Mouse (Mus musculus) hindbrain, embryonic 13.5 days (tissue): ENCODE data around the gene Atp2b2. TPM values are rescaled to one million over a fixed set of nuclear protein-coding genes. Genes with fewer than 3 reads are reported as not detected.

ENCODE experiments used
- ATAC-seq: fragments of 200-750 bp; cut with Nextera tagmentation; 2 replicates; pipeline ENCODE4 v1.8.0; 2017; ENCODE audit warnings: moderate TSS enrichment; ENCODE audit not compliant: low FRiP score
- H3K27ac ChIP-seq: fragments of 300-500 bp; sonication (generic); 2 replicates; pipeline ENCODE4 v1.5.1; 2015; ENCODE audit warnings: inconsistent platforms, mild to moderate bottlenecking, moderate library complexity
- H3K27me3 ChIP-seq: fragments of 300-500 bp; sonication (generic); 2 replicates; pipeline ENCODE4 v1.6.1; 2015; ENCODE audit warnings: mild to moderate bottlenecking, inconsistent platforms
- H3K36me3 ChIP-seq: fragments of 300-500 bp; sonication (generic); 2 replicates; pipeline ENCODE4 v1.6.1; 2015; ENCODE audit warnings: mild to moderate bottlenecking, inconsistent platforms
- H3K4me1 ChIP-seq: fragments of 300-500 bp; sonication (generic); replicated peaks from 2 replicates; pipeline ENCODE4 v1.6.1; 2015; ENCODE audit warnings: inconsistent platforms
- H3K4me2 ChIP-seq: fragments of 300-500 bp; sonication (generic); 2 replicates; pipeline ENCODE4 v1.6.1; 2015; ENCODE audit warnings: inconsistent platforms, mild to moderate bottlenecking, moderate library complexity
- H3K4me3 ChIP-seq: fragments of 300-500 bp; sonication (generic); 2 replicates; pipeline ENCODE4 v1.5.1; 2015; ENCODE audit warnings: mild to moderate bottlenecking, inconsistent platforms
- H3K9ac ChIP-seq: fragments of 300-500 bp; sonication (generic); 2 replicates; pipeline ENCODE4 v1.6.1; 2015; ENCODE audit warnings: mild to moderate bottlenecking, inconsistent platforms
- H3K9me3 ChIP-seq: fragments of 300-500 bp; sonication (generic); 2 replicates; pipeline ENCODE4 v1.6.1; 2016; ENCODE audit warnings: inconsistent platforms
- WGBS: fragments of 180-500 bp; shearing (Covaris S2); methylation state at CpG from one replicate; pipeline ENCODE4 v1.1.7; 2015; 5-methylcytosine and 5-hydroxymethylcytosine counted together
- polyA plus RNA-seq: library from polyadenylated mRNA; unstranded; fragments of >200 nt; fragmentation: Nextera tagmentation; extraction: Ambion mirVana; gene quantifications from 2 replicates; pipeline ENCODE4 v1.2.1, GENCODE M21; 2015

Atp2b2 gene
- polyA plus RNA-seq, 1 experiment from 2014 or later = 24.6 TPM

DNA sequence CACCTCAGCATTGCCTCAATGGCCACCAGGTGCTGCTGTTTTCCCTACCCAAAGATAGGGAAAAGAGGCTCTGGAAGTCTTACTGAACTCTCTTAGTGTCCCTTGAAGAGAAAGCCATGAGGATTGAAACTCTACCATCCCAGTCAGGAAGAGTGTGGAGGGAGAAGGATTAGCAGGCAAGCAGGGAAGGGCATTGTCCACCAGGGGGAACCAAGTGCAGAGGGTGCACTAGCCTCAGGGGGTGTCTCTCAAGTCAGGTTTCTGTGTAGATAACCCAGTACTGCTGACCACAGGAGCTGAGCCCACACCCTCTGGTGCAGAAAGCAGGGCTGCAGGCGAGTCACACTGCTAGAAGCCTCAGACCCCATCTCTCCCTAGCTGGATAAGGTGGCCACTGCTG lies 203.9 kb downstream of the Atp2b2 start:
- H3K9ac ChIP-seq = no peak overlapping the region
- WGBS = 33% methylated on average over 1 of the region's 1 CpGs
- no peaks in the 10 kb centered on the region for H3K9me3 ChIP-seq
- no peak for ATAC-seq
- H3K27ac ChIP-seq = no peak overlapping the region
- H3K4me3 ChIP-seq = no peak overlapping the region
- H3K36me3 ChIP-seq = peaks cover 27% of the 10 kb centered on the region
- no peaks in the 10 kb centered on the region for H3K27me3 ChIP-seq
- H3K4me2 ChIP-seq = no peak overlapping the region
- 0 out of 2 replicates have a peak, but pooled peaks cover 9% of the 10 kb centered on the region for H3K4me1 ChIP-seq

DNA sequence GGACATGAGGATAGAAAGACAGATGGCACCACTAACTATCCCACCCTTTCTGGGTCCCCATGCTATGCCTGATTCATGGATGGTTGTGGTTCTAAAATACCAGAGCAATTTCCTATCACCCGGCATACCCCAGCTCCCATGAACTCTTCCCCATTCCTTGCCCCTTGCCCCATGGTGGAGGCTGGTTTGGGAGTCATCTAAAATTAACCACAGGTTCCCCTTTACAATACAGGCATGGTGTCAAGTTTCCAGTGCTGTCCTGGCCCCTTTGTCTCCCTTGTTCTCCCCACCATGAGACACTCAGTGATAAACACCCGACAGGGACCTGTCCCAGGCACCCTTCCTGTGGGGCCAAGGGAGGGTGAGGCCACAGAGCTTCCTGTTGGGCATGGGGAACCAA lies 204.7 kb downstream of the Atp2b2 start:
- H3K4me2 ChIP-seq = no peak overlapping the region
- H3K36me3 ChIP-seq = peaks cover 27% of the 10 kb centered on the region
- 52% methylated on average over 2 of the region's 2 CpGs for WGBS
- no peaks in the 10 kb centered on the region for H3K27me3 ChIP-seq
- ATAC-seq = no peak
- H3K9me3 ChIP-seq = no peaks in the 10 kb centered on the region
- H3K27ac ChIP-seq = no peak overlapping the region
- no peak overlapping the region for H3K4me3 ChIP-seq
- H3K9ac ChIP-seq = no peak overlapping the region
- H3K4me1 ChIP-seq = 0 out of 2 replicates have a peak, but pooled peaks cover 4% of the 10 kb centered on the region

DNA sequence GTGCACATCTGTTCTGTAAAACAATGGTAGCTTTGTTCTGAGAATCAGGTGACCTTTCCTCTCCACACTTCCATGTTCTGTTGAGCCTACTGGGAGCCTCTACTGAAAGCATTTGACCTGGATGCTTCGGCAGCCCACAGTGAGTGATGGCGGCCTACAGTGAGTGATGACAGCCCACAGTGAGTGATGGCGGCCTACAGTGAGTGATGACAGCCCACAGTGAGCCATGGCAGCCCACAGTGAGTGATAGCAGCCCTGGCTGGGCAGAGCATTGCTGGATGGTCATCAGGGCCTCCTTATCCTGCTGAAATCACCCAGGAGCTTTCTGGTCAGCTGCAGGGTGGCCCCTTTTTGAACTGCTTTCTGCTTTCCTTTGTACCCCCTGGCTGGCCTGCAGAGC lies 205.9 kb downstream of the Atp2b2 start:
- H3K27me3 ChIP-seq = no peaks in the 10 kb centered on the region
- 59% methylated on average over 3 of the region's 3 CpGs for WGBS

DNA sequence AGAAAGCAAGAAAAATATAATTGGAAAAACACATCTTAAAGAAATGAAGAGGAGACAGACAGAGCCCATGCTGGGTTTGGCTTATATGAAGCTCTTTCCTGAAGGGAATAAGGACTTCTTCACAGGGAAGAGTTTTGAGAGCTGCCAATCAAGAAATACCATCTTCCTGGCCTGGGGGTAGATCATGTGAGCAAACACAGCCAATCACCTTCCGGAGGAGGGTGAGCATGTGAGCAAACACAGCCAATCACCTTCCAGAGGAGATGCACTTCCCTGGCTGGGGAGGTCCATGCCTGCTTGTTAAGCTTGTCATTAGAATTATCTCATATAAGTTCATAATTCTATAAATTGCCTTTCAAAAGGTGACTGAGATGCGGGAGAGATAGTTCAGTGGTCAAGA lies 211.9 kb downstream of the Atp2b2 start:
- no peaks in the 10 kb centered on the region for H3K27me3 ChIP-seq
- WGBS = 91% methylated on average over 2 of the region's 2 CpGs
- peaks cover 15% of the 10 kb centered on the region for H3K4me1 ChIP-seq
- no peak overlapping the region for H3K4me2 ChIP-seq
- H3K9ac ChIP-seq = no peak overlapping the region
- no peak overlapping the region for H3K27ac ChIP-seq
- H3K9me3 ChIP-seq = no peaks in the 10 kb centered on the region
- H3K36me3 ChIP-seq = no peaks in the 10 kb centered on the region
- no peak overlapping the region for H3K4me3 ChIP-seq
- no peak for ATAC-seq

More for the DNA sequence above, 205.9 kb downstream of the Atp2b2 start:
- Histone ChIP-seq H3K36me3 (peaks cover 18% of the 10 kb centered on the region), H3K4me1 (0 out of 2 replicates have a peak, but pooled peaks cover 4% of the 10 kb centered on the region), H3K4me3 (no peak overlapping the region), H3K27ac (no peak overlapping the region), H3K9me3 (no peaks in the 10 kb centered on the region), H3K9ac (no peak overlapping the region), H3K4me2 (no peak overlapping the region)
- no peak for ATAC-seq

DNA sequence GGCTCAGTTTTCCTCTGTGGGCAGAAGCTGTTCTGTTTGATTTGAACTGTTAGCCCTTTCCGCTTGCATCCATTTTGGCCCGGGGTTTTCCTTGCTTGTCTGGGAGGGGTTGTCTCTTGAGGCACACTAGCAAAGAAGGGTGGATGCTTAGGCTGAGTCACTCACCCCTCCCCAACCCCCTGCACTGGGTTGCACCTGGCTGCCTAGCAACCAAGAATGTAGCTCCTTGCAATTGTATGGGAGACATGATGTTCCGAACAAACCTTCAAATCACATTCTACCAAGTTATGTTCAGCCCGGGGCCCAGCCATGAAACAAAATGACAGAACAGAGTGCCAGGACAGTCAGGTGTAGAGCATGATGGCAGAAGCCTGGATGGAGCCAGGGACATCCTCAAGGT lies 215.1 kb downstream of the Atp2b2 start:
- H3K27ac ChIP-seq = no peak overlapping the region
- 83% methylated on average over 4 of the region's 4 CpGs for WGBS
- no peaks in the 10 kb centered on the region for H3K27me3 ChIP-seq
- ATAC-seq = no peak
- H3K9ac ChIP-seq = peak overlapping the region; percentile 19; the same call in 1 of the 2 replicates
- H3K4me2 ChIP-seq = no peak overlapping the region
- H3K9me3 ChIP-seq = no peaks in the 10 kb centered on the region
- peaks cover 15% of the 10 kb centered on the region for H3K4me1 ChIP-seq
- H3K4me3 ChIP-seq = no peak overlapping the region
- H3K36me3 ChIP-seq = no peaks in the 10 kb centered on the region

DNA sequence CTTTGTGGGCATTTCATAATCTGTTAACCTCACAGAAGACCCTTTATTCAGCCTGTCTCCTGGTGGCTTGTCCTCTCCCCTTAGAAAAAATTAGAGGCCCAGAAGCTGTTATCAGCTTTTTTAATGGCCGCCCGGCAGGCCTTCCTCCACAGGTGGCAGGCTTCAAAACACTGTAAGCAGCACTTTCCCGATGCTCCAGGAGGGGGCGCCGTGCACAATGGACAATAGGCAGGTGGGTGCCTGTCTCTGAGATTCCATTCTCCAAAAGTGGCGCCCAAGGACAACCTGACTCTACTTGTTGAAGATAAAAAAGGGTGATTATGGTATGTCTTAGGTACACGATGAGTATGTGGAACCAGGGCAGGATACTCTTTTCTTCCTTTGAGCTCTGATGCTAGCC lies 220.0 kb downstream of the Atp2b2 start:
- Histone ChIP-seq H3K36me3 (0 out of 2 replicates have a peak, but pooled peaks cover 4% of the 10 kb centered on the region), H3K4me3 (no peak overlapping the region), H3K9me3 (no peaks in the 10 kb centered on the region), H3K27me3 (no peaks in the 10 kb centered on the region), H3K9ac (no peak overlapping the region), H3K4me2 (no peak overlapping the region), H3K4me1 (peaks cover 12% of the 10 kb centered on the region), H3K27ac (no peak overlapping the region)
- WGBS = 43% methylated on average over 7 of the region's 7 CpGs
- no peak for ATAC-seq

DNA sequence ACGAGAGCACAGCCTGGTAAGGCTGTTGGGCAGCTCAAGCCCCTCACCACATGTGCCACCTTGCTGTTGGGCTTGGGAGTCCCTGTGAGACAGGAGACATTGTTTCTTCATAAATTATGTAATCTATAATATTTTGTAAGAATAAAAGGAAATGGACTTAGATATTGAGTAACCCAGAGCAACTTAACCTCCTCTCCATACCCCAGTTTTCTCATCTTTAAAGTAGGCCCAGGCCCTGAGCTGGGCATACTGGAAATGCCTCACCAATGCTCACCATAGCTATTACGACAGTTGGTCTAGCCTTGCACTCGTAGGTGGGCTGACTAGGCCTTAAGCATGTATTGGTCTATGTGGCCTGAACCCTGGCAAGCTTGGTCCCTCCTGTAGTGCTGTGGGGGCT lies 225.7 kb downstream of the Atp2b2 start:
- Histone ChIP-seq H3K4me1 (no peaks in the 10 kb centered on the region), H3K9me3 (no peaks in the 10 kb centered on the region), H3K27ac (no peak overlapping the region), H3K27me3 (no peaks in the 10 kb centered on the region), H3K4me3 (no peak overlapping the region), H3K4me2 (no peak overlapping the region), H3K36me3 (peaks cover 41% of the 10 kb centered on the region), H3K9ac (no peak overlapping the region)
- WGBS = 92% methylated on average over 3 of the region's 3 CpGs
- no peak for ATAC-seq

DNA sequence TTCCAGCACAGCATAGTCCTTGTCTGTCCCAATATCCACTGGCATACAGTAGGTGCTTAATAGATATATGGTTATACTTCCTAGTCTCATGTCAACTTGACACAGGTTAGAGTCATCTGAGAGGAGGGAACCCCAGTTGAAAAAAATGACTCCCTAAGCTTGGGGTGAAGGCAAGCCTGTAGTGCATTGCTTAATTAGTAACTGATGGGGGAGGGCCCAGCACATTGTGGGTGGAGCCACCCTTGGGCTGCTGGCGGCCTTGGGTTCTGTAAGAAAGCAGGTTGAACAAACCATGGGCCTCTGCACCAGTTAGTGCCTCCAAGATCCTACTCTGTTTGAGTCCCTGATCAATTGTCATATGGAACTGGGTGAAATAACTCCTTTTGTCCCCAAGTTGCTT lies 231.0 kb downstream of the Atp2b2 start:
- WGBS = 64% methylated on average over 1 of the region's 1 CpGs
- ATAC-seq = no peak
- no peak overlapping the region for H3K27ac ChIP-seq
- H3K36me3 ChIP-seq = peaks cover 79% of the 10 kb centered on the region
- H3K4me1 ChIP-seq = no peaks in the 10 kb centered on the region
- H3K4me3 ChIP-seq = no peak overlapping the region
- H3K27me3 ChIP-seq = no peaks in the 10 kb centered on the region
- no peak overlapping the region for H3K4me2 ChIP-seq
- 0 out of 2 replicates have a peak, but pooled peaks cover 2% of the 10 kb centered on the region for H3K9me3 ChIP-seq
- no peak overlapping the region for H3K9ac ChIP-seq

DNA sequence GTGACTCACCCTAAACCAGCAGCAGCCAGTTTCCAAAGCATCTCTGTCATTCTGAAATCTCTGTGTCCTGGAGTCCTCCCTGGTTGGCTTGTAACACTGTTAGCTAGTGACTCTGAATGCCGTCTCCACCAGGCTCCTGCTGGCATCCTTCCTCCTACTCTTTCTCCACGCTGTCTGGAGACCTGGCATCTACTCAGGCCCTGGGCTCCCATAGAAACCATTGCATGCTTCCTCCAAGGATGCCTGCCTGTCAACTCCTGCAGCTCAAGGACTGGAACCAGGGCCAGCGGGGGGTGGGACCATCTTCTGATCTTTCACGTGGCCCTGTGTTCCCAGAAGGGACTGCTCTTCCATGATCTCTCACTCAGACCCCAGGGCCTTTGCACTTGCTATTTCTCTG lies 231.7 kb downstream of the Atp2b2 start:
- Histone ChIP-seq H3K36me3 (peaks cover 83% of the 10 kb centered on the region), H3K27me3 (no peaks in the 10 kb centered on the region), H3K4me2 (no peak overlapping the region), H3K27ac (no peak overlapping the region), H3K9ac (no peak overlapping the region), H3K4me3 (no peak overlapping the region), H3K9me3 (peaks cover 4% of the 10 kb centered on the region; the same call in 1 of the 2 replicates), H3K4me1 (no peaks in the 10 kb centered on the region)
- ATAC-seq = no peak
- 77% methylated on average over 4 of the region's 4 CpGs for WGBS

DNA sequence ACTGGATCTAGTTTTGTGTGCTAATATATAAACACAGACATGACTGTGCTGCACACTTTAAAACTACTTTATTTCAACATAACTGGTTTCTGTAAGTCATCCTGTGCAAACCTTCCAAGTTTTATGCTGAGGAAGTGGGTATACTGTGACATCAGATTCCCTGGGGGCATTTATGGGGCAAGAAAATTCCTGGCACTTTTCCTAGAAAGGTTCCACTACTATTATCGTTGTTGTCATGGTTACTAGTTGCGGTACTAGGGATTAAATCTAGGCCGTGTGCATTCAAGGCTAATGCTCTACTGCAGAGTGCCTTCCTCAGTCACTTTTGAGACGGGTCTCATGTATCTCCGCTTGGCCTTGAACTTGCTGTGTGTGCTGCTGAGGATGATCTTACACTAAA lies 236.2 kb downstream of the Atp2b2 start:
- Histone ChIP-seq H3K9me3 (peaks cover 14% of the 10 kb centered on the region), H3K4me3 (no peak overlapping the region), H3K9ac (no peak overlapping the region), H3K36me3 (peaks cover 88% of the 10 kb centered on the region), H3K27ac (no peak overlapping the region), H3K4me2 (no peak overlapping the region), H3K4me1 (no peaks in the 10 kb centered on the region), H3K27me3 (no peaks in the 10 kb centered on the region)
- 84% methylated on average over 5 of the region's 5 CpGs for WGBS
- ATAC-seq = no peak

DNA sequence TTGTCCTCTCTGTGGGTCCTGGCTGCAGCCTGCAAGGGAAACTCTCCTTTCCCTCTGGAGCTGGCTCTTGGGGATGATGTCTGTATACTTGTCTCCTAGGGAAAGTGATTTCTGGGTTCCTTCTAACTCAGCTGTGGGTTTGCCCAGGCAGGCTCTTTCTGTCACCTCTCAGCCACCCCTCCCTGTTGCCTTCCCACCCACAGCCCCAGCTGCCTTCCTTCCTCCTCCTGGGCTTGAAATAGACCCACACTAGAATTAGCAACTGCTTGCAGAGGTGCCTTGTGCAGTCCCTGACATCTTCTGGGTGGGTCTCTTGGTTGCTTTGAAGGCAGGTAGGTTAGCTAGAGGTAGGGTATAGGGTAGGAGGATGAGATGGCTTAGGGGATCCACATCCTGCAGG lies 241.2 kb downstream of the Atp2b2 start:
- Histone ChIP-seq H3K4me3 (no peak overlapping the region), H3K27me3 (0 out of 2 replicates have a peak, but pooled peaks cover 5% of the 10 kb centered on the region)

DNA sequence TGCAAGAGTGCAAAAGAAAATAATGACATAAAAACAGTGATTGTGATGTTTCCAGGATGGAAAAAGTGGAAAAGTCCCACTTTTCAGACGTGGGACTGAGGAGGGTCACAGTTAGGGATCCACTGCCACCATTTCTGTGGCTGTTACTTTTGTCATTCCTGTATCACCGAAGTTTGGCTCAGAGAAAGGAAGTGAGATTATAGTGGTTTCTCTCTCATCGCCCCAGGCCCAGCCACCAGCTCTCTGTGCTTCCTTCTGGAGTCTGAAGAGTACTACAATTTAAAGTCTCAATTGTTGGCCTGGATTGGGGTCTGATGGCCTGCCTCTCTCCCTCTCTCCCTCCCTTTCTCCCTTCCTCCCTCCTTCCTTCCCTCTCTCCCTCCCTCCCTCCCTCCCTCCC lies 242.5 kb downstream of the Atp2b2 start:
- 89% methylated on average over 3 of the region's 3 CpGs for WGBS
- no peak overlapping the region for H3K9ac ChIP-seq
- H3K27me3 ChIP-seq = 0 out of 2 replicates have a peak, but pooled peaks cover 5% of the 10 kb centered on the region
- H3K4me3 ChIP-seq = no peak overlapping the region
- H3K36me3 ChIP-seq = peaks cover 44% of the 10 kb centered on the region
- peak overlapping the region; percentile 25; the same call in 1 of the 2 replicates for H3K27ac ChIP-seq
- H3K9me3 ChIP-seq = peaks cover 2% of the 10 kb centered on the region; the same call in 1 of the 2 replicates
- peaks cover 33% of the 10 kb centered on the region for H3K4me1 ChIP-seq
- no peak for ATAC-seq
- no peak overlapping the region for H3K4me2 ChIP-seq

More for the DNA sequence above, 241.2 kb downstream of the Atp2b2 start:
- H3K4me2 ChIP-seq = no peak overlapping the region
- H3K9ac ChIP-seq = no peak overlapping the region
- peaks cover 19% of the 10 kb centered on the region for H3K4me1 ChIP-seq
- ATAC-seq = no peak
- H3K27ac ChIP-seq = no peak overlapping the region
- peaks cover 12% of the 10 kb centered on the region for H3K9me3 ChIP-seq
- peaks cover 53% of the 10 kb centered on the region for H3K36me3 ChIP-seq

DNA sequence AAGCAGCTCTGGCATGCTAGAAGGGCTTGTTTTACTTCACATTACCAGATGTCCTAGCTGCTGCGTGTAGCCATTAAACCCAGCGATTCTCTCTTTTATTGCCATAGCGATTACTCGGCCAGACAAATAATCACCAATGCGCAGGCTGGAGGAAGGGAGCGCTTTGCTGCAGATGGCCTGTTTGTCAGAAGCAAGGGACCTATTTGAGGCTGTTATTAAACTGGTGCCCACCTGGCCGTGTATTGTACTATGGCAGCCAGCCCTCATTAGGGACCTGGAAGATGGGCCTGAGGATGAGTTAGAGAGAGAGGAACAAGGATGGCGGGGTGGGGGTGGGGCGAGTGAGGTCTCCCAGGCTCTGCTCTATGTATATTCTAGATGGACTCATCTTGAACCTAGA lies 243.1 kb downstream of the Atp2b2 start:
- Histone ChIP-seq H3K4me3 (no peak overlapping the region), H3K36me3 (peaks cover 43% of the 10 kb centered on the region), H3K9me3 (no peaks in the 10 kb centered on the region), H3K9ac (no peak overlapping the region), H3K4me1 (peaks cover 38% of the 10 kb centered on the region), H3K4me2 (no peak overlapping the region), H3K27ac (peak overlapping the region; percentile 25), H3K27me3 (0 out of 2 replicates have a peak, but pooled peaks cover 5% of the 10 kb centered on the region)
- WGBS = 43% methylated on average over 9 of the region's 9 CpGs
- ATAC-seq = peak; percentile 61; the same call in 1 of the 2 replicates
